Mouse (Mus musculus) midbrain, embryonic 11.5 days (tissue): ENCODE measurements around the gene Tomm40l. TPM values are rescaled to one million over a fixed set of nuclear protein-coding genes. Genes with fewer than 3 reads are reported as not detected.
A peak's percentile ranks its signal among the peaks of the same experiment; 100 is the strongest.

Source experiments
- ATAC-seq: fragments of 200-750 bp; cut with Nextera tagmentation; 2 replicates; pipeline ENCODE4 v1.8.0; 2017; ENCODE audit warnings: moderate TSS enrichment, moderate library complexity; ENCODE audit not compliant: low FRiP score
- DNase-seq: peaks from one replicate; pipeline ENCODE4 v3.0.0; 2015; ENCODE audit warnings: low spot score; ENCODE audit errors: missing footprints
- H3K27ac ChIP-seq: fragments of 300-500 bp; sonication (generic); 2 replicates; pipeline ENCODE4 v1.5.1; 2014; ENCODE audit warnings: low read depth, low read length
- H3K27me3 ChIP-seq: fragments of 300-500 bp; sonication (generic); 2 replicates; pipeline ENCODE4 v1.6.1; 2014; ENCODE audit warnings: mild to moderate bottlenecking, low read length, moderate library complexity, mixed read lengths; ENCODE audit not compliant: control insufficient read depth, insufficient read depth
- H3K36me3 ChIP-seq: fragments of 300-500 bp; sonication (generic); 2 replicates; pipeline ENCODE4 v1.6.1; 2014; ENCODE audit warnings: mild to moderate bottlenecking, low read length, moderate library complexity, mixed read lengths; ENCODE audit not compliant: control insufficient read depth, insufficient read depth
- H3K4me1 ChIP-seq: fragments of 300-500 bp; sonication (generic); 2 replicates; pipeline ENCODE4 v1.6.1; 2014; ENCODE audit warnings: low read length; ENCODE audit not compliant: control insufficient read depth, insufficient read depth
- H3K4me2 ChIP-seq: fragments of 300-500 bp; sonication (generic); 2 replicates; pipeline ENCODE4 v1.6.1; 2014; ENCODE audit warnings: mild to moderate bottlenecking, moderate library complexity
- H3K4me3 ChIP-seq: fragments of 300-500 bp; sonication (generic); 2 replicates; pipeline ENCODE4 v1.5.1; 2014; ENCODE audit warnings: low read depth, low read length
- H3K9ac ChIP-seq: fragments of 300-500 bp; sonication (generic); 2 replicates; pipeline ENCODE4 v1.6.1; 2014; ENCODE audit warnings: low read length
- H3K9me3 ChIP-seq: fragments of 300-500 bp; sonication (generic); 2 replicates; pipeline ENCODE4 v1.6.1; 2016; ENCODE audit warnings: low read length; ENCODE audit not compliant: control insufficient read depth
- WGBS: fragments of 180-500 bp; shearing (Covaris S2); extraction: QIAGEN DNeasy Blood & Tissue Kit; methylation state at CpG from one replicate; pipeline ENCODE4 v1.1.7; 2014; 5-methylcytosine and 5-hydroxymethylcytosine counted together
- polyA plus RNA-seq: library from polyadenylated mRNA; unstranded; fragments of >200 nt; fragmentation: Nextera tagmentation; extraction: Ambion mirVana; gene quantifications from 2 replicates; pipeline ENCODE4 v1.2.1, GENCODE M21; 2014

Tomm40l gene
- polyA plus RNA-seq, 1 experiment from 2014 or later: 24.0 TPM

DNA sequence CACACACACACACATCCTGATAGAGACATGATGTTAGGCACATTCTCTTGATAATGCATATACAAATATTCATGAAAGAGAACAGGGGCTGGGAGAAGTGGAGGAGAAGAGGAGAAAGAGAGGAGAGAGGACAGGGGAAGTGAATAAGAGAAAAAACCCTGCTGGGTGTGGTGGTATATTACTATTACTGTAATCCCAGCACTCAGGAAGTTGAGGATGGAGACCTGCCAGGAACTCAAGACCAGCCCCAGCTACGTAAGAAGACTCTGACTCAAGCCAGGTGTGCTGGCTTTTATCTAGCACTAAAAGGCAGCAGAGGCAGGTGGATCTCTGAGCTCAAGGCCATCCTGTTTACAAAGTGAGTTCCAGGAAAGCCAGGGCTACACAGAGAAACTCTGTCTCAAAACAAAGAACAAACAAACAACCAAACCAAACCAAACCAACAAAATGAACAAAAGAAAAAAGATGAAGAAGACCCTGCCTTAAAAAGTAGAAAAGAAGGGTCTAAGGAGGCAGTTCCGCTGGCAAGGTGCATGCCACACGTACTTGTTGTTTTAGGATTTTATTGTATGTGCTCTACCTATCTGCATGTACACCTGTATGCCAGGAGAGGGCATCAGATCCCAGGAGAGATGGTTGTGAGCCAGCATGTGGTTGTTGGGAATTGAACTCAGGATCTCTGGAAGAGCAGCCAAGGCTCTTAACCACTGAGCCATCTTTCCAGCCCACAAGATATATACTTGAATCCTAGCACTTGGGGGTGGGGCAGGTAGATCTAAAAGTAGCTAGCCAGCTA, 41.5 kb upstream of the Tomm40l start:
- DNase-seq (no peak), ATAC-seq (no peak; the same call in 1 of the 2 replicates)
- Histone ChIP-seq H3K27me3 (no peaks in the 10 kb centered on the region), H3K4me3 (no peak overlapping the region), H3K9ac (no peak overlapping the region), H3K4me2 (peak overlapping the region; percentile 9; the same call in 1 of the 2 replicates), H3K36me3 (no peaks in the 10 kb centered on the region), H3K9me3 (no peaks in the 10 kb centered on the region), H3K27ac (no peak overlapping the region), H3K4me1 (peaks cover 5% of the 10 kb centered on the region; the same call in 1 of the 2 replicates)
- WGBS: 88% methylated on average over 3 of the region's 3 CpGs

DNA sequence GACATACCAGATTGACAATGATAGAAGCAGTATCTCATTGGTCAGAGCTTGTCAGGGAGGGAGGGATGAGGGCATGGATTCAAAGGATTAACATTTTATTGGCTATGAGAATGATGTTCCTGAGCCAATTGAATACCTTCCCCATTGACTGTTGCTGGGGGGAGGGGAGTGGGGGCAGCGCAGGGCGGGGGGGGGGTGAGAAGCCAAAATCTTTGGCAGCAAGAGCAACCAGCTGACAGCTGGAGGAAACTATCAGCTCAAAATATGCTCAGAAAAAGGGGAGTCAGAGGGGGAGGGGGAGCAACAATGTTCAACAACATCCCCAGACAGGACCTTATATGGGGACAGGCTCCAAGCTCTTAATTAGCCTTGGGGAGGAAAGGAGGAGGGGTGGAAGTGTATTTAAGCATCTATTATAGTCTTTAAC, 40.9 kb upstream of the Tomm40l start:
- H3K27ac ChIP-seq: no peak overlapping the region

DNA sequence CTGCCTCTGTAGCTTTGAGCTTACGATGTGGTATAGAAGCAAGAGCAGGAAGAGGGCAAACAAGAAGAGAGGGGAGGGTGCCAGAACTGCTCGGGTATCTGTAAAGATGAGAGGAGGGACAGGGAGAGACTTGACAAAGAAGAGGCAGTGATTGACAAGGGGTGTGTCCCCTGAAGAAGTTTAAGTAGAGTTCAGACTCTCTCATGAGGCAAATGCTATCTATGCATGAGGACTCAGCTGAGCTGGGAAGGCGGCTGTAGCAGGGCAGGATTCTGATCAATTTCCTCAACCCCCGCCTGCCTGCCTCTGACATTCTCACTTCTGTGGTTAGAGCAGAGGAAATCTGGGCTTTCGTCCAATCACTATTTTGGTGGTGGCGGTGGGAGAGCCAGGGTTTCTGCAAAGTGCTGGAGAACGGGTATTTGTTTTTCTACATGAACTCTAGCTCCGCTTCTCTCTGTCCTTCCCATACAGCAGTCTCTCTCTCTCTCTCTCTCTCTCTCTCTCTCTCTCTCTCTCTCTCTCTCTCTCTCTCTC, 40.3 kb upstream of the Tomm40l start:
- DNase-seq (no peak), ATAC-seq (peak; percentile 51)
- Histone ChIP-seq H3K36me3 (no peaks in the 10 kb centered on the region), H3K4me2 (peak overlapping the region; percentile 24), H3K9me3 (no peaks in the 10 kb centered on the region), H3K27me3 (no peaks in the 10 kb centered on the region), H3K4me3 (peak overlapping the region; percentile 1; the same call in 1 of the 2 replicates), H3K27ac (no peak overlapping the region), H3K9ac (no peak overlapping the region), H3K4me1 (peaks cover 5% of the 10 kb centered on the region; the same call in 1 of the 2 replicates)
- WGBS: 10% methylated on average over 8 of the region's 8 CpGs

More for the DNA sequence above, 40.9 kb upstream of the Tomm40l start:
- 0% methylated on average over 2 of the region's 2 CpGs for WGBS
- Histone ChIP-seq H3K4me1 (peaks cover 5% of the 10 kb centered on the region; the same call in 1 of the 2 replicates), H3K9ac (no peak overlapping the region), H3K9me3 (no peaks in the 10 kb centered on the region), H3K4me2 (peak overlapping the region; percentile 24), H3K27me3 (no peaks in the 10 kb centered on the region), H3K36me3 (no peaks in the 10 kb centered on the region), H3K4me3 (no peak overlapping the region)
- ATAC-seq: peak; percentile 86
- DNase-seq: no peak

GRCm38 (mm10) chr1:171260316-171260715, 38.0 kb upstream of the Tomm40l start:
- Histone ChIP-seq H3K9me3 (no peaks in the 10 kb centered on the region), H3K9ac (no peak overlapping the region), H3K27ac (no peak overlapping the region), H3K4me3 (no peak overlapping the region), H3K4me1 (peaks cover 5% of the 10 kb centered on the region; the same call in 1 of the 2 replicates), H3K27me3 (no peaks in the 10 kb centered on the region), H3K36me3 (no peaks in the 10 kb centered on the region), H3K4me2 (no peak overlapping the region)
- 86% methylated on average over 3 of the region's 3 CpGs for WGBS
- ATAC-seq (no peak), DNase-seq (no peak)

DNA sequence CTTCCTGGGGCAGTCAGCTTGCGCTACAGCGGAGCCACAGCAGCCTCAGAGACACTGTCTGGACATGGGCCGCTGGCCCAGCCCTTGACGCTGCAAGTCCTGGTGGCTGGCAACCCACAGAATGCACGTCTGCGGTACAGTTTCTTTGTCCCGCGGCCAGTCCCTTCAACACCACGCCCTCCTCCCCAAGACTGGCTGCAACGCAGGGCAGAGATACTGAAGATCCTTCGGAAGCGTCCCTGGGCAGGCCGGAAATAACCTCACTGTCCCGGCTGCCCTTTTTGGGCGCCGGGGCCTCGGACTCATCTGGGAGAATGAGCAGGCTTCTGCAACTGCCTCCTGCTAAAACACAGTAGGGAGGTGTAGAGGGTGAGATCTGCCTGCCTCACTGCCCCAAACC, 36.6 kb upstream of the Tomm40l start:
- H3K4me1 ChIP-seq: peaks cover 5% of the 10 kb centered on the region; the same call in 1 of the 2 replicates
- no peak overlapping the region for H3K27ac ChIP-seq
- DNase-seq (no peak), ATAC-seq (no peak)
- H3K36me3 ChIP-seq: no peaks in the 10 kb centered on the region
- no peak overlapping the region for H3K4me3 ChIP-seq
- no peak overlapping the region for H3K9ac ChIP-seq
- H3K9me3 ChIP-seq: no peaks in the 10 kb centered on the region
- H3K27me3 ChIP-seq: no peaks in the 10 kb centered on the region
- H3K4me2 ChIP-seq: no peak overlapping the region
- 83% methylated on average over 17 of the region's 17 CpGs for WGBS

- Histone ChIP-seq H3K4me1 (peaks cover 2% of the 10 kb centered on the region; the same call in 1 of the 2 replicates), H3K36me3 (no peaks in the 10 kb centered on the region), H3K4me2 (no peak overlapping the region), H3K9me3 (no peaks in the 10 kb centered on the region), H3K27ac (no peak overlapping the region), H3K4me3 (no peak overlapping the region), H3K9ac (no peak overlapping the region), H3K27me3 (no peaks in the 10 kb centered on the region)
- whole genome bisulfite sequencing: 89% methylated on average over 9 of the region's 9 CpGs
- DNase-seq (no peak), ATAC-seq (no peak)
Observed at GRCm38 (mm10) chr1:171257781-171258180, 35.5 kb upstream of the Tomm40l start.

GRCm38 (mm10) chr1:171256937-171257548, 34.7 kb upstream of the Tomm40l start:
- peak; percentile 92 for DNase-seq
- WGBS: 66% methylated on average over 15 of the region's 15 CpGs
- Histone ChIP-seq H3K9me3 (no peaks in the 10 kb centered on the region), H3K9ac (no peak overlapping the region), H3K4me2 (no peak overlapping the region), H3K27ac (no peak overlapping the region), H3K4me1 (peaks cover 2% of the 10 kb centered on the region; the same call in 1 of the 2 replicates), H3K4me3 (no peak overlapping the region), H3K36me3 (no peaks in the 10 kb centered on the region), H3K27me3 (no peaks in the 10 kb centered on the region)
- ATAC-seq: peak; percentile 54; the same call in 1 of the 2 replicates

- peaks cover 9% of the 10 kb centered on the region for H3K4me1 ChIP-seq
- WGBS: 91% methylated on average over 24 of the region's 24 CpGs
- H3K9ac ChIP-seq: no peak overlapping the region
- ATAC-seq (no peak), DNase-seq (no peak)
- H3K27ac ChIP-seq: no peak overlapping the region
- no peak overlapping the region for H3K4me2 ChIP-seq
- H3K4me3 ChIP-seq: no peak overlapping the region
- H3K9me3 ChIP-seq: no peaks in the 10 kb centered on the region
- no peaks in the 10 kb centered on the region for H3K27me3 ChIP-seq
- H3K36me3 ChIP-seq: no peaks in the 10 kb centered on the region
Observed at GRCm38 (mm10) chr1:171256095-171256818, 33.9 kb upstream of the Tomm40l start.
